Mouse (Mus musculus) myocyte (in vitro differentiated cells): Measurements from ENCODE around the gene Olr1.

Experiments used
- MAX ChIP-seq: IDR thresholded peaks from one replicate; pipeline ENCODE4 v1.6.1; 2011; ENCODE audit warnings: low read depth, mild to moderate bottlenecking, control low read depth
- MYOD1 ChIP-seq, 3 experiments: IDR thresholded peaks; one replicate each; pipeline ENCODE4 v1.6.1; 2011; ENCODE audit warnings: control low read depth in 2 of 3, low read depth in 2 of 3, mild to moderate bottlenecking in 2 of 3, moderate library complexity in 1 of 3; ENCODE audit not compliant: insufficient read length in 2 of 3, control insufficient read depth in 1 of 3
- MYOG ChIP-seq, 3 experiments: IDR thresholded peaks; one replicate each; pipeline ENCODE4 v1.6.1; 2011; ENCODE audit warnings: control low read depth in 2 of 3, low read depth in 2 of 3, mild to moderate bottlenecking in 2 of 3; ENCODE audit not compliant: insufficient read length in 2 of 3, control insufficient read depth in 1 of 3, insufficient read depth in 1 of 3
- POLR2A ChIP-seq: IDR thresholded peaks from one replicate; pipeline ENCODE4 v1.6.1; 2011; ENCODE audit warnings: low read depth, mild to moderate bottlenecking, control low read depth, moderate library complexity; ENCODE audit not compliant: insufficient read length
- TCF12 ChIP-seq: IDR thresholded peaks from one replicate; pipeline ENCODE4 v1.6.1; 2011; ENCODE audit warnings: mild to moderate bottlenecking, control low read depth; ENCODE audit not compliant: poor library complexity, insufficient read depth, severe bottlenecking

DNA sequence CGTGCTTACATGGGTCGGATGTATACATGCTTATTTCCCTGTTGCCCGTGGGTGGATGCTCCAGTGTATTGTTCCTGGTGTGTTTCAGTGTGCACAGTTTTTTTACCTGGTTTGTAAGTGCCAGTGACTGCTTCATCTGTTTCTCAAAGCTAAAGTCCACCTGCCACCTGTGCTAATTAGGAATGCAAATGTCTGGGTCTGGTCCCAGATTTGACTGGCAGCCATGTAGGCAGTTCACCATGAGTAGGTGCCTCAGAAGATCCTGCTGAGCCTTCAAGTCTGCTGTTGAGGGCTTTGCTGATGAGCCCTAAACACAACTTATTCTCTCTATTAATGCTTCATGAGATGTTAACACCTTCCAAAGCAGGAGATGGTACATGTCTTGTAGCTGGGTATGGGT is 35.6 kb upstream of the Olr1 start:
- TF ChIP-seq TCF12 (no peak), POLR2A (no peak), MAX (no peak), MYOD1 (IDR thresholded peaks at IDR 0.05; ENCODE audit: control insufficient read depth in 1 of 3, insufficient read length in 2 of 3, low read depth in 2 of 3) (no peak), MYOG (IDR thresholded peaks at IDR 0.05; ENCODE audit: control insufficient read depth in 1 of 3, insufficient read depth in 1 of 3, insufficient read length in 2 of 3, low read depth in 2 of 3) (no peak)
